Mouse (Mus musculus) lung, postnatal 0 days (tissue): ENCODE data around the gene Aspg.

Experiments used
- CTCF ChIP-seq: IDR thresholded peaks from 2 replicates; pipeline ENCODE4 v1.5.1; 2016; ENCODE audit warnings: antibody characterized with exemption, mild to moderate bottlenecking
- EP300 ChIP-seq: IDR thresholded peaks from 2 replicates; pipeline ENCODE4 v1.6.1; 2016; ENCODE audit warnings: antibody characterized with exemption, mild to moderate bottlenecking, control low read depth

DNA sequence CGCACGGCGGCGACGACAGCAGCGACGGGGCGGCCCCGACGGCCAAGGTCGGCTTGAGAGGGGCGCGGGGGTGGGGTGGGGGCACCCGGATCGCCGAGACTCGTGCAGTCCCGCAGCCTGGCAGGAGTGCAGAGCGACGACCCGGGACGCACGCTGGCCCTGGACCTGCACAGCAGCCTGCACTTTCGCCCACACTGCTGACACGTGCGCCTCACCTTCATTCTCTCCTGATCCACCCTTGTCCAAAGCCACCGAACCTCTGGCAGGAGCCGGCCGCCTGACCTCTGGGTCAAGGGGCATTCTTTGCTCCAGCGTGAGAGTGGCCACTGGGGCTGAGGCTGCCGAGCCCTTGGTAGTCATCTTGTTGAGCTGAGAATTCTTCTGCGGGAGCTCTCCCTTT is 24.5 kb downstream of the Aspg start:
- no peak for TF ChIP-seq CTCF
- TF ChIP-seq EP300, result no peak
